Mouse (Mus musculus): Measurements from ENCODE around the gene Slc35g3.

GRCm38 (mm10) chr11:69793429-69793828 lies 31.7 kb upstream of the Slc35g3 start:
- no peak for TF ChIP-seq MYOD1 (IDR thresholded peaks at IDR 0.05; ENCODE audit: control insufficient read depth, insufficient read length, low read depth)
- TF ChIP-seq CTCF (IDR thresholded peaks at IDR 0.05; ENCODE audit: control insufficient read depth, insufficient read depth, insufficient read length) = no peak
- TF ChIP-seq MAX (IDR thresholded peaks at IDR 0.05) = no peak
- TF ChIP-seq MYOG (IDR thresholded peaks at IDR 0.05; ENCODE audit: control insufficient read depth, extremely low read depth, insufficient read length) = no peak
